ENCODE assay signal across 7 mouse cellular contexts in genomic region chr2:71542816-71543301, GRCm38 (mm10). TPM values are rescaled to one million over a fixed set of nuclear protein-coding genes. Genes with fewer than 3 reads are reported as not detected.
DNase-seq lines count a peak whose midpoint lies in the region; ATAC-seq and TF ChIP-seq lines count a peak whose summit lies in the region.

No protein-coding gene starts in this region.

- no peaks in the 10 kb centered on the region for H3K27me3 ChIP-seq in C2C12 (ENCODE audit: control insufficient read depth, insufficient read depth, insufficient read length)
- H3K27me3 ChIP-seq in embryonic facial prominence, embryonic 14.5 days (replicated peaks; ENCODE audit: control insufficient read depth, insufficient read depth, low read length) = peaks cover 80% of the 10 kb centered on the region
- peaks cover 86% of the 10 kb centered on the region for H3K27me3 ChIP-seq in intestine, embryonic 15.5 days (replicated peaks)
- H3K27me3 ChIP-seq in midbrain, embryonic 14.5 days (ENCODE audit: control insufficient read depth, insufficient read depth, low read length) = peaks cover 85% of the 10 kb centered on the region

- no peak overlapping the region for H3ac ChIP-seq in C2C12 (ENCODE audit: control insufficient read depth, insufficient read length, low read depth)

- peak overlapping the region; percentile 99 for H3K4me2 ChIP-seq in embryonic facial prominence, embryonic 14.5 days (ENCODE audit: low read depth, low read length)
- H3K4me2 ChIP-seq in intestine, embryonic 15.5 days (replicated peaks) = peak overlapping the region; percentile 46
- peak overlapping the region; percentile 33 for H3K4me2 ChIP-seq in midbrain, embryonic 14.5 days (ENCODE audit: low read length)

- peaks cover 8% of the 10 kb centered on the region for H3K79me3 ChIP-seq in C2C12 (ENCODE audit: low read depth)

- peak overlapping the region; percentile 60 for H3K4me3 ChIP-seq in C2C12 (ENCODE audit: insufficient read depth, poor library complexity, severe bottlenecking)
- H3K4me3 ChIP-seq in embryonic facial prominence, embryonic 14.5 days (ENCODE audit: low read depth, low read length) = peak overlapping the region; percentile 60
- H3K4me3 ChIP-seq in intestine, embryonic 15.5 days (replicated peaks) = peak overlapping the region; percentile 23
- H3K4me3 ChIP-seq in midbrain, embryonic 14.5 days (replicated peaks; ENCODE audit: low read depth, low read length) = 0 out of 2 replicates have a peak overlapping the region, but pooled peaks have one; percentile 10

- H3K4me1 ChIP-seq in embryonic facial prominence, embryonic 14.5 days (ENCODE audit: control insufficient read depth, insufficient read depth, low read length) = peaks cover 22% of the 10 kb centered on the region
- H3K4me1 ChIP-seq in intestine, embryonic 15.5 days (replicated peaks) = peaks cover 37% of the 10 kb centered on the region
- peaks cover 13% of the 10 kb centered on the region for H3K4me1 ChIP-seq in midbrain, embryonic 14.5 days (ENCODE audit: control insufficient read depth, insufficient read depth, low read length)

- peaks cover 7% of the 10 kb centered on the region for H3K36me3 ChIP-seq in C2C12 (ENCODE audit: control insufficient read depth, insufficient read depth)
- H3K36me3 ChIP-seq in embryonic facial prominence, embryonic 14.5 days (ENCODE audit: control insufficient read depth, insufficient read depth, low read length) = no peaks in the 10 kb centered on the region
- H3K36me3 ChIP-seq in intestine, embryonic 15.5 days = no peaks in the 10 kb centered on the region
- H3K36me3 ChIP-seq in midbrain, embryonic 14.5 days (ENCODE audit: control insufficient read depth, insufficient read depth, low read length) = no peaks in the 10 kb centered on the region

- ATAC-seq in embryonic facial prominence, embryonic 14.5 days (ENCODE audit: low read depth) = 0 out of 2 replicates have a peak, but pooled peaks have one; percentile 23
- ATAC-seq in intestine, embryonic 15.5 days = peak; percentile 68
- ATAC-seq in midbrain, embryonic 14.5 days (ENCODE audit: low FRiP score, low TSS enrichment) = no peak

- peak overlapping the region; percentile 63 for H3K27ac ChIP-seq in embryonic facial prominence, embryonic 14.5 days (replicated peaks; ENCODE audit: low read depth, low read length)
- H3K27ac ChIP-seq in intestine, embryonic 15.5 days = no peak overlapping the region
- H3K27ac ChIP-seq in midbrain, embryonic 14.5 days (replicated peaks; ENCODE audit: low read depth, low read length) = 0 out of 2 replicates have a peak overlapping the region, but pooled peaks have one; percentile 41

- WGBS in embryonic facial prominence, embryonic 14.5 days = under 1% methylated on average over 19 of the region's 30 CpGs
- 1% methylated on average over 30 of the region's 30 CpGs for WGBS in intestine, embryonic 15.5 days
- WGBS in midbrain, embryonic 14.5 days = 0% methylated on average over 29 of the region's 30 CpGs

- DNase-seq in 3134 (ENCODE audit: extremely low read depth, insufficient read length, low spot score) = peak; percentile 94
- DNase-seq in embryonic facial prominence, embryonic 14.5 days (ENCODE audit: low spot score) = no peak
- peak; percentile 52 for DNase-seq in midbrain, embryonic 14.5 days
- DNase-seq in gastrocnemius, adult 18-20 months (ENCODE audit: low spot score) = no peak
- no peak for DNase-seq in right cerebral cortex, adult 2 months (ENCODE audit: low spot score in 2 of 2)

- H3K79me2 ChIP-seq in C2C12 (ENCODE audit: control insufficient read depth, insufficient read depth) = peaks cover 29% of the 10 kb centered on the region

- H3K9me3 ChIP-seq in embryonic facial prominence, embryonic 14.5 days (ENCODE audit: control insufficient read depth, low read length) = no peaks in the 10 kb centered on the region
- no peaks in the 10 kb centered on the region for H3K9me3 ChIP-seq in intestine, embryonic 15.5 days
- no peaks in the 10 kb centered on the region for H3K9me3 ChIP-seq in midbrain, embryonic 14.5 days (ENCODE audit: control insufficient read depth, low read length)

- peak overlapping the region; percentile 74 for H3K9ac ChIP-seq in embryonic facial prominence, embryonic 14.5 days (ENCODE audit: low read depth, low read length)
- no peak overlapping the region for H3K9ac ChIP-seq in intestine, embryonic 15.5 days
- 0 out of 2 replicates have a peak overlapping the region, but pooled peaks have one; percentile 12 for H3K9ac ChIP-seq in midbrain, embryonic 14.5 days (replicated peaks; ENCODE audit: low read length)

- TF ChIP-seq CTCF in C2C12 (IDR thresholded peaks at IDR 0.05; ENCODE audit: control insufficient read depth, insufficient read depth, insufficient read length) = no peak

TF ChIP-seq in C2C12, 6 proteins besides CTCF, POLR2A, EP300 and RAD21:
- TF ChIP-seq CEBPB (IDR thresholded peaks at IDR 0.05; ENCODE audit: low read depth) (no peak), MAX (IDR thresholded peaks at IDR 0.05) (peak; percentile 82)

RNA-seq across cellular contexts. Expression of gene Dlx2, which starts 3.7 kb away (rescaled TPM):
- polyA plus RNA-seq in C2C12 (2012; fragmentation: generic; extraction: Trizol) = 16.0 TPM
- polyA plus RNA-seq in embryonic facial prominence, embryonic 14.5 days (2014; fragmentation: Nextera tagmentation; extraction: Ambion mirVana) = 5.5 and 5.7 TPM in 2 replicates
- 3.2 and 4.7 TPM in 2 replicates for polyA plus RNA-seq in intestine, embryonic 15.5 days (2015; fragmentation: Nextera tagmentation; extraction: Ambion mirVana)
- 0.41 and 0.67 TPM in 2 replicates for polyA plus RNA-seq in midbrain, embryonic 14.5 days (2014; fragmentation: Nextera tagmentation; extraction: Ambion mirVana)
- not detected for total RNA-seq in gastrocnemius, adult 18-20 months (2021)

RNA-seq across cellular contexts. Expression of gene Dlx1, which starts 14.9 kb away (rescaled TPM):
- 4.9 TPM for polyA plus RNA-seq in C2C12 (2012; fragmentation: generic; extraction: Trizol)
- polyA plus RNA-seq in embryonic facial prominence, embryonic 14.5 days (2014; fragmentation: Nextera tagmentation; extraction: Ambion mirVana) = 13.1 and 15.2 TPM in 2 replicates
- 7.1 and 7.8 TPM in 2 replicates for polyA plus RNA-seq in intestine, embryonic 15.5 days (2015; fragmentation: Nextera tagmentation; extraction: Ambion mirVana)
- 0.61 and 0.72 TPM in 2 replicates for polyA plus RNA-seq in midbrain, embryonic 14.5 days (2014; fragmentation: Nextera tagmentation; extraction: Ambion mirVana)
- not detected for total RNA-seq in gastrocnemius, adult 18-20 months (2021)

Comparison
In these comparisons a context has a peak if more than half of its experiments do, and no peak if none do; other contexts are left out.
1. DNase-seq: peak in 3134 (single experiment) and midbrain, embryonic 14.5 days (single experiment); none in embryonic facial prominence, embryonic 14.5 days (single experiment), gastrocnemius, adult 18-20 months (single experiment) and right cerebral cortex, adult 2 months (0 of 2).
2. H3K4me3 ChIP-seq: peak in every context shown above with its lines; median percentile 60 in C2C12; 60 in embryonic facial prominence, embryonic 14.5 days; 23 in intestine, embryonic 15.5 days; 10 in midbrain, embryonic 14.5 days.
3. H3K4me2 ChIP-seq: peak in every context shown above with its lines; median percentile 99 in embryonic facial prominence, embryonic 14.5 days; 46 in intestine, embryonic 15.5 days; 33 in midbrain, embryonic 14.5 days.